Mouse (Mus musculus) kidney, embryonic 14.5 days (tissue): Measurements from ENCODE around the gene Tns4. TPM values are rescaled to one million over a fixed set of nuclear protein-coding genes. Genes with fewer than 3 reads are reported as not detected.
A peak's percentile ranks its signal among the peaks of the same experiment; 100 is the strongest.

Experiments used
- ATAC-seq: fragments of 200-750 bp; cut with Nextera tagmentation; 2 replicates; pipeline ENCODE4 v1.8.0; 2017; ENCODE audit warnings: moderate number of reproducible peaks, mild to moderate bottlenecking, moderate TSS enrichment, moderate library complexity; ENCODE audit not compliant: low FRiP score, low TSS enrichment
- H3K27ac ChIP-seq: fragments of 300-500 bp; sonication (generic); 2 replicates; pipeline ENCODE4 v1.5.1; 2014; ENCODE audit warnings: low read depth, mild to moderate bottlenecking, low read length, moderate library complexity, mixed read lengths
- H3K27me3 ChIP-seq: fragments of 300-500 bp; sonication (generic); 2 replicates; pipeline ENCODE4 v1.6.1; 2014; ENCODE audit warnings: mild to moderate bottlenecking, low read length; ENCODE audit not compliant: control insufficient read depth, insufficient read depth
- H3K36me3 ChIP-seq: fragments of 300-500 bp; sonication (generic); 2 replicates; pipeline ENCODE4 v1.6.1; 2014; ENCODE audit warnings: low read length, mixed read lengths; ENCODE audit not compliant: control insufficient read depth, insufficient read depth
- H3K4me1 ChIP-seq: fragments of 300-500 bp; sonication (generic); 2 replicates; pipeline ENCODE4 v1.6.1; 2014; ENCODE audit warnings: low read length, mixed read lengths; ENCODE audit not compliant: control insufficient read depth, insufficient read depth
- H3K4me2 ChIP-seq: fragments of 300-500 bp; sonication (generic); replicated peaks from 2 replicates; pipeline ENCODE4 v1.6.1; 2014; ENCODE audit warnings: low read depth, mild to moderate bottlenecking, low read length
- H3K4me3 ChIP-seq: fragments of 300-500 bp; sonication (generic); 2 replicates; pipeline ENCODE4 v1.5.1; 2014; ENCODE audit warnings: mild to moderate bottlenecking, low read length
- H3K9ac ChIP-seq: fragments of 300-500 bp; sonication (generic); 2 replicates; pipeline ENCODE4 v1.6.1; 2014; ENCODE audit warnings: low read depth, mild to moderate bottlenecking, low read length, moderate library complexity
- H3K9me3 ChIP-seq: fragments of 300-500 bp; sonication (generic); 2 replicates; pipeline ENCODE4 v1.6.1; 2016; ENCODE audit warnings: low read length; ENCODE audit not compliant: control insufficient read depth
- WGBS: fragments of 180-500 bp; shearing (Covaris S2); extraction: QIAGEN DNeasy Blood & Tissue Kit; methylation state at CpG from one replicate; pipeline ENCODE4 v1.1.7; 2014; 5-methylcytosine and 5-hydroxymethylcytosine counted together
- polyA plus RNA-seq: library from polyadenylated mRNA; unstranded; fragments of >200 nt; fragmentation: Nextera tagmentation; extraction: Ambion mirVana; gene quantifications from 2 replicates; pipeline ENCODE4 v1.2.1, GENCODE M21; 2014

Tns4 gene
- polyA plus RNA-seq, 1 experiment from 2014 or later: 0.11 TPM

DNA sequence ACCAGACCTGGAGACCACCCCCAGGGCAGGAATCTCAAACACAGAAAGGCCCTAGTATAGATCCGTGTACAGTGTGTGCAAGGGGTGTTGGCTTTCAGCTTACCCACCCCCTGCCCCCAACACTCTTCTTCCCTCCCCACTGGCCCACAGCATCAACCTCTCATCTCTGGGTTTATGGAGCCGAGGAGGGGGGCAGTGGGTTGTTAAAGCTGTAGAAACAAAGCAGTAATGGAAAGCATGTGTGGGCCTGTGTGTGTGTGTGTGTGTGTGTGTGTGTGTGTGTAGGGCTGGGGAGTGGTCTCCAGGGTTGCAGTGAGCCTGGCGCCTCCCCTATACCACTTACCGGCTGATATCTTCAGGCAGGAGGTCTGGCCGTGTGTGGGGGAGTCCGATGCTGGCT is 17.2 kb downstream of the Tns4 start:
- Histone ChIP-seq H3K9me3 (no peaks in the 10 kb centered on the region), H3K4me2 (no peak overlapping the region), H3K9ac (no peak overlapping the region), H3K36me3 (no peaks in the 10 kb centered on the region), H3K4me1 (peaks cover 24% of the 10 kb centered on the region), H3K27ac (peak overlapping the region; percentile 38; the same call in 1 of the 2 replicates), H3K27me3 (no peaks in the 10 kb centered on the region), H3K4me3 (no peak overlapping the region)
- ATAC-seq: peak; percentile 77
- WGBS: 4% methylated on average over 6 of the region's 6 CpGs

- no peak overlapping the region for H3K4me2 ChIP-seq
- WGBS: 91% methylated on average over 5 of the region's 5 CpGs
- H3K36me3 ChIP-seq: no peaks in the 10 kb centered on the region
- H3K27ac ChIP-seq: no peak overlapping the region
- no peaks in the 10 kb centered on the region for H3K9me3 ChIP-seq
- H3K4me1 ChIP-seq: peaks cover 28% of the 10 kb centered on the region
- H3K4me3 ChIP-seq: no peak overlapping the region
- no peaks in the 10 kb centered on the region for H3K27me3 ChIP-seq
- ATAC-seq: no peak
- H3K9ac ChIP-seq: no peak overlapping the region
These were observed 20.7 kb downstream of the Tns4 start for GRCm38 (mm10) chr11:99068455-99068854.

GRCm38 (mm10) chr11:99067591-99067990 is 21.5 kb downstream of the Tns4 start:
- Histone ChIP-seq H3K4me3 (no peak overlapping the region), H3K4me1 (peaks cover 34% of the 10 kb centered on the region), H3K27me3 (no peaks in the 10 kb centered on the region), H3K36me3 (no peaks in the 10 kb centered on the region), H3K9me3 (no peaks in the 10 kb centered on the region), H3K9ac (no peak overlapping the region), H3K27ac (no peak overlapping the region), H3K4me2 (no peak overlapping the region)
- WGBS: 93% methylated on average over 8 of the region's 8 CpGs
- no peak for ATAC-seq

GRCm38 (mm10) chr11:99065979-99066378 is 23.1 kb downstream of the Tns4 start:
- Histone ChIP-seq H3K27ac (no peak overlapping the region; the same call in 1 of the 2 replicates), H3K4me1 (peaks cover 18% of the 10 kb centered on the region), H3K27me3 (no peaks in the 10 kb centered on the region), H3K4me3 (no peak overlapping the region), H3K4me2 (no peak overlapping the region), H3K9me3 (no peaks in the 10 kb centered on the region), H3K36me3 (no peaks in the 10 kb centered on the region), H3K9ac (no peak overlapping the region)
- 10% methylated on average over 2 of the region's 2 CpGs for whole genome bisulfite sequencing
- peak; percentile 56 for ATAC-seq

DNA sequence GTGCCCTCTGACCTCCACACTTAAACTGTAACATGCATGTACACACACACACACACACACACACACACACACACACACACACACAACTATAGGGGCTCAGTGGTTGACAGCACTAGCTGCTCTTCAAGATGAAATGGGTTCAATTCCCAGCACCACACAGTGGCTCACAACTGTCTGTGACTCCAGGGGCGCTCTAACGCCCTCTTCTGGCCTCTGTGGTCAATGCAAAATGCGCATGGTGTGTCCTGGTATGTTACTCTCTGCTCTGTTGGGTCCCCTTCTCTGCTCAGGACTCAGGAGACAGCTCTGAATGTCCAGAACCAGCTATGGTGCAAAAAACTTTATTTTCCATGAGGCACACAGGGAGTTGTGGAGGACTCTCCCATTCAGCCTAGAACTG is 23.8 kb downstream of the Tns4 start:
- ATAC-seq: no peak
- Histone ChIP-seq H3K4me3 (no peak overlapping the region), H3K4me2 (no peak overlapping the region), H3K27ac (no peak overlapping the region; the same call in 1 of the 2 replicates), H3K4me1 (peaks cover 16% of the 10 kb centered on the region), H3K27me3 (no peaks in the 10 kb centered on the region), H3K9me3 (no peaks in the 10 kb centered on the region), H3K9ac (no peak overlapping the region), H3K36me3 (no peaks in the 10 kb centered on the region)
- 68% methylated on average over 3 of the region's 3 CpGs for WGBS

- WGBS: 44% methylated on average over 8 of the region's 8 CpGs
- no peak for ATAC-seq
- H3K27me3 ChIP-seq: no peaks in the 10 kb centered on the region
- no peaks in the 10 kb centered on the region; the same call in 1 of the 2 replicates for H3K9me3 ChIP-seq
- no peak overlapping the region for H3K4me3 ChIP-seq
- H3K4me1 ChIP-seq: peaks cover 16% of the 10 kb centered on the region
- no peak overlapping the region for H3K4me2 ChIP-seq
- H3K27ac ChIP-seq: no peak overlapping the region
- no peaks in the 10 kb centered on the region for H3K36me3 ChIP-seq
- H3K9ac ChIP-seq: no peak overlapping the region
These were observed 25.5 kb downstream of the Tns4 start for GRCm38 (mm10) chr11:99063406-99064131.

DNA sequence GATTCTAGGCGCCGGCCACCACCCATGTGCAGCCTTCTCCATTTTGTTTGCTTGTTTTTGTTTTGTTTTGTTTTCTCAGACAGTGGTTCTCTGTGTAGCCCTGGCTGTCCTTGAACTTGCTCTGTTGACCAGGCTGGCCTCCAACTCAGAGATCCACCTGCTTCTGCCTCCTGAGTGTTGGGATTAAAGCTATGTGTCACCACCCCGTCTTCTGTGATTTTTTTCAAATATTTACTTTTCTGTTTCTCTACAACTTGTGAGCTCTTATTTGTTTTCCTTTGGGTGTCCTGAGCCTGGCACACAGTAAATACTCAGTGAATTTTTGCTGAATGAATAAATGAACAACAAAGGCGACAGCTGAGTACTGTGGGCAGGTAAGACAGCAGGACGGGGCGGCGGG is 26.4 kb downstream of the Tns4 start:
- no peak for ATAC-seq
- WGBS: 88% methylated on average over 7 of the region's 7 CpGs
- Histone ChIP-seq H3K4me3 (no peak overlapping the region), H3K9ac (no peak overlapping the region), H3K4me1 (peaks cover 16% of the 10 kb centered on the region), H3K27me3 (no peaks in the 10 kb centered on the region), H3K9me3 (no peaks in the 10 kb centered on the region; the same call in 1 of the 2 replicates), H3K36me3 (no peaks in the 10 kb centered on the region), H3K27ac (no peak overlapping the region), H3K4me2 (no peak overlapping the region)

GRCm38 (mm10) chr11:99060435-99060834 is 28.7 kb downstream of the Tns4 start:
- Histone ChIP-seq H3K36me3 (no peaks in the 10 kb centered on the region), H3K4me3 (no peak overlapping the region), H3K9me3 (no peaks in the 10 kb centered on the region; the same call in 1 of the 2 replicates), H3K4me1 (peaks cover 18% of the 10 kb centered on the region), H3K27ac (no peak overlapping the region), H3K9ac (no peak overlapping the region), H3K27me3 (no peaks in the 10 kb centered on the region), H3K4me2 (no peak overlapping the region)
- ATAC-seq: no peak
- 78% methylated on average over 3 of the region's 3 CpGs for WGBS

DNA sequence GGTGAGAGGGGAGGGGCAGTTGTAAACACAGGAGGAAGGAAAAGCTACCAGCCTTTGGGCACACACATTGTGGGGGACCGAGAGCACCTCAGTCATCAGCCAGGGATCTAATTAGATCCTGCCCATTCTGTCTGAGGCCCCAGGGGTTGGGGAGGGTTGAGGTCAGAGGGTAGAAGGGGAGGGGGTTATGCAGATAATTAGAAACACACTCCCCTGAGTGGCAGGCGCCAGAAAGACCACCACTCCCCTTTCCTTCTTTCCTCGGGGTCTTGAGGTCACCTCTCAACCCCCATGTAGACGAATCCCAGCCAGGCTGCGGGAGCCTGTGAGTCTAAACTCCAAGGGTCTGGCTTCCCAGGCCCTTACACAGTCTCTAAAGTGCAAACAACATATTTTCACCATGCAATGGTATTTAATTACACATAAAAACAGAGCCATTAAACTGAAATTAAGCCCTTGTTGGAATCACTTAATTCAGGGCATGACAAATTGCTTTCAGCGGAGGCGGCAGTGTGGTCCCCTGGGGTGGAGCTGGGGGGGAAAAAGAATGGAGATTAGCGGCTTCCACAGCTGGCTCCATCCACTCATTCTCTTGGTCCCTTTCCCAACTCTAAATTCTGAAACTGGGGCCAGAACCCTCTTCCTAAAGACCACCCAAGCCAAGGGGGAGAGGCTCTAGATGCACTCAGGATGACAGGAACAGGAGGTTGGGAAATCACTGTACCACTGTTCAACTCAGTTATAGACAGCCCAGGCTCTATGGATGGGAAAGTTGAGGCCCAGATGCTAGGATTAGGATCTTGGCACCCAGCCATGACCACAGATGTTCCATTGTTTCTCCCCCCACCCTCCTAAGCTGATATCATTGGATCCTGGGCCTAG is 33.3 kb downstream of the Tns4 start:
- H3K9ac ChIP-seq: no peak overlapping the region
- H3K27ac ChIP-seq: peak overlapping the region; percentile 73; the same call in 1 of the 2 replicates
- 6% methylated on average over 8 of the region's 8 CpGs for WGBS
- H3K27me3 ChIP-seq: no peaks in the 10 kb centered on the region
- H3K4me2 ChIP-seq: no peak overlapping the region
- peaks cover 25% of the 10 kb centered on the region for H3K36me3 ChIP-seq
- peak; percentile 61 for ATAC-seq
- no peak overlapping the region for H3K4me3 ChIP-seq
- H3K4me1 ChIP-seq: peaks cover 11% of the 10 kb centered on the region; the same call in 1 of the 2 replicates
- no peaks in the 10 kb centered on the region; the same call in 1 of the 2 replicates for H3K9me3 ChIP-seq
